Mouse (Mus musculus) megakaryocyte-erythroid progenitor cell, adult 5-6 weeks (primary cell): ENCODE results near the gene Wwtr1. TPM values are rescaled to one million over a fixed set of nuclear protein-coding genes. Genes with fewer than 3 reads are reported as not detected.

ENCODE experiments used
- ATAC-seq: replicated peaks from 2 replicates; pipeline ENCODE4 v1.8.0; 2016; ENCODE audit warnings: mild to moderate bottlenecking, inconsistent platforms; ENCODE audit not compliant: severe bottlenecking, poor library complexity, low FRiP score, low TSS enrichment
- total RNA-seq, 2 experiments: library from RNA; stranded (forward) in 1 of 2; stranded (reverse) in 1 of 2; fragments of 200-1000, 215-1000 nt in 1 of 2; fragments of >200 nt in 1 of 2; fragmentation: Nextera tagmentation in 1 of 2; gene quantifications; 2 replicates each; pipeline ENCODE4 v1.2.3; 2014 to 2017

The Wwtr1 gene
- total RNA-seq (2014; fragmentation: Nextera tagmentation): not detected in 2 replicates
- not detected in 2 replicates for total RNA-seq (2017)

DNA sequence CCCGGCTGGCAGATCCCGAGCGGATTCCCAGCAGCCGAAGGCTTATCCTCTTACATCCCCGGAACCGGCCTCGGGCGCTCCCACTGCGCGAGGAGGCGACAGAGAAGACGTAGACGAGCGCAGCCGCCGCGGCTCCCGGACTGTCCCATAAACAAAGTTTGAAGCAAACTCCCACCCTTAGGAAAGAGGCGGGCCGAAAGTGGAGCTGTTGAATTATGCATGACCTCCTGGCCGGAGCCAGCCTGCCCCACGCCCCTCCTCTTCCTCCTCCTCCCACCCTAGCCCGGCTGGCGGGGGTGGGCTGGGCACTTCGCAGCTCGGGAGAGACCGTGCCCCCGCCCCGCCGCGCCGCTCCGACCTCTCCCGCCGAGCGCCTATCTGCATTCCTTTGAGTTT lies at the start of gene Wwtr1:
Gene Wwtr1 (minus strand): TSS at position 251 of the 396 bp plus-strand sequence.
- ATAC-seq: peak; percentile 37; the same call in 1 of the 2 replicates

- no peak for ATAC-seq
Observed at GRCm38 (mm10) chr3:57619718-57620117, 44.0 kb upstream of the Wwtr1 start.

DNA sequence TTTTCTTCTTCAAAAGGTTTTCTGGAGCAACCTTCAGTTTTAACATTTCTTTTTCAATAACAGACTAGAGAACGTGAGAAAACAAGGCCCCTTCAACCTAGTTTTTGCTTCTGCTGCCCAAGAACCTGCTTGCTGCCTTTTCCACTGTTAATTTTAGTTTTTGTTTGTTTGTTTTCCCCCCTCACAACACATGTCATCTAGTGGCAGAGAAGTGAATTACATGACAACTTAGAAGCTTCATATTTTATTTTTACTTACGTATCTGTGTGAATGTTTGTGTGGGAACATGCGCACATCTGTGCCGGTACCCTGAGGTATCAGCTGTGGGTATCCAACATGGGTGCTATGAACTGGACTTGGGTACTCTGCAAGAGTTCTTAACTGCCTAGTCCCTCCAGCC lies 39.9 kb upstream of the Wwtr1 start:
- ATAC-seq: no peak

GRCm38 (mm10) chr3:57612430-57612997 lies 36.8 kb upstream of the Wwtr1 start:
- no peak for ATAC-seq

GRCm38 (mm10) chr3:57611776-57612175 lies 36.1 kb upstream of the Wwtr1 start:
- ATAC-seq: no peak

DNA sequence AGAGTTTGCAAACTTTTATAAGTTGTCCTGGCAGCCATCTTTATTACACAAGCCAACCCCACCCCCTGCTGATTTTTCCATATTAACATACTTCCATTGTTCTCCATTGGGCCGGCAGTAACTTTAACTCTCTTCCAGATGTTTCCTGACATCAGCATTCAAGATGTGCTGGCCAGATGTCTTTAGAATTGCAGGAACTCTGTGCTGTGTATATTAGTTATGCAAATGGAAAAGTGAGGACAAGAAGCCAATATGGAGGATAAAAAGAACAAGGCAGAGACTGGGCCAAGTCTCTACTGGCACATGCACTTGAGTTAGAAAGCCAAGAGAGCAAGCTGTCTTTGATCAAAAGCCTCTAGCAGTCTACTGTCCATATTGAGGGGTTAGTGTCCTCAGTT lies 28.9 kb upstream of the Wwtr1 start:
- no peak for ATAC-seq

DNA sequence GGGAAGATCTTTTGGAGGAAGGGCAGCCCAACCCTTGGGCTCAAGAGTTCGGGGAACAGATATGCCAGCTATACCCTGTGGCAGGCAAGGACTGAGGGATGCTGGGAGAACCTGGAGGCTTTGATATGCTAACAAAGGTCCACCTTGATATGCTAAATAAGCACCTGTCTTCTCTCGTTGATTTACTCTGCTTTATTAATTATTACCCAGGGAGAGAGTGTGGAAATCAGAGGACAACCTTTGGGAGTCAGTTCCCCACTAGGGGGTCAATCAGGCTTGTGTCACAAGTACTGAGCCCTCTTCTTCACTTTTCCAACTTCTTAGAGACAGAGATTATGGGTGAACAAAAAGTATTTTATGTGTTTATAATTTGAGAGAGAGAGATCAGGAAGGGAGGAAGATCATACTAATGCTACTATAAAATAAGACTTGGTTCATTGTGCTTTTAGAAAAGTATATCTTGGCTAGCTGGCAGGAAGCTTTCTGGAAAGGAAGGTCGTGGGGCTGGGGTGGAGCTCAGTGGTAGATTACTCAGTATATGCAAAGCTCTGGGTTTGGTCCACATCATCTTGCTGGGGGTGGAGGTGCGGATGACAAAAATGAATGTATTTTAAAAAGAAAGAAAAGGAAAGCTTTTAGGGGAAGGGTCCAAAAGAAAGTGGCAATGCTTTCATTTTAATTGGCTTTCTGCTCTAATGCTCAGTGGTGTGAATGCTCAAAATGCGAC lies 28.3 kb upstream of the Wwtr1 start:
- no peak for ATAC-seq

- ATAC-seq: no peak
Observed at GRCm38 (mm10) chr3:57602610-57603009, 26.9 kb upstream of the Wwtr1 start.

DNA sequence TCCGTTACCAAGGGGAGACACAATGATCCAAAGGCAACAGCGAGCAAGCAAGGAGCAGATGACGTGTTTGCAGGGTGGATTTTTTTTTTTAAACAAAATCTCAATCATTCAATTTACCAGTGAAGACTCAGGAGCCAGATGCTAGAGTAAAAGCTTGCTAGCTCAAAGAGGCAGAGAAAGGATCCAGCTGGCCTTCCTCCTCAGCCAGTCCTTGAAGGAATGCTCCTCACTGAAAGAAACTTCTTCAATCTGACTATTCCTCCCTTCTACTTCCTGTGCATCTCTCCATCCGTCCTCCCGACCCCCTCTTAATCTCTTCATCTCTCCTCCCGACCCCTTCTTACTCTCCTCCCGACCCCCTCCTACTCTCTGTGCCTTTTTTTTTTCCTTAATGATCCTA lies 20.9 kb upstream of the Wwtr1 start:
- no peak for ATAC-seq

- ATAC-seq: no peak
Observed at GRCm38 (mm10) chr3:57595506-57595905, 19.8 kb upstream of the Wwtr1 start.

- no peak for ATAC-seq
Observed at GRCm38 (mm10) chr3:57585967-57586366, 10.3 kb upstream of the Wwtr1 start.

- no peak for ATAC-seq
Observed at GRCm38 (mm10) chr3:57583533-57583932, 7.8 kb upstream of the Wwtr1 start.

GRCm38 (mm10) chr3:57580426-57581195 lies 4.9 kb upstream of the Wwtr1 start:
- no peak for ATAC-seq

DNA sequence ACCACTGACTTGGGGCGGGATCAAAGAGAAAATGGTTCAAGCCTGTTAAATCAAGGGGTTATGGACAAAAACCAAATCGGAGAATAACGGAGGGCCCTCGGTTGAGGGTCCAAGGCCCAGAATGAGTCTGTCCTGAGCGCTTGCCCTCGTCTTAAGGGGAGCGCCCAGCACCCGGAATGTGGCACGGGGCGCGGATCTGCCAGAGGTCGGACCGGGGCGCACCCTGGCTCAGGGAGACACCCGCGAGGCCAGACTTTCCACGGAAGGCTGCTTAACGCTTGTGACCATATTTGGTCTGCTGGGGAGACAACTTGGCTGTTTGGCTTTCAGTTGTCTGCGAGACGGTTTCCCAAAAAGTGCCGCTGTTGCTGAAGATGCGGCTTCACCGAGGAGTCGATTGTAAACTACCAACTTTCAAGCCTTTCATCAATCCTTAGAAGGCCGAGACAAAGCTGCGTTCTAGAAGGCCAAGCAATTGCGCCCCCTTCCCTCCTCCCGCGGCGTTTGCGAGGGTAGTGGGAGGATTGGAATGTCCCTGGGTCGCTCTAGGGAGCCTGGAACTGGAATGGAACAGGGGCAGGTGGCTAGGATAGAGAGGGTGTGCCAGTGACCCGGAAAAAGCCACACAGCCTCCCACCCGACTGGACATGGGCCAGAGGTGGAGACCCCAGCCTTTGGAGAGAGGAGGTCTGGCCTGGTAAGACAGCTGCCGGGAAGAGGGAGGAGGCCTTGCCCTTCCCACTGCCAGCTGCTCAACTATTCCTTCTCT lies 530 bp upstream of the Wwtr1 start:
- no peak for ATAC-seq

DNA sequence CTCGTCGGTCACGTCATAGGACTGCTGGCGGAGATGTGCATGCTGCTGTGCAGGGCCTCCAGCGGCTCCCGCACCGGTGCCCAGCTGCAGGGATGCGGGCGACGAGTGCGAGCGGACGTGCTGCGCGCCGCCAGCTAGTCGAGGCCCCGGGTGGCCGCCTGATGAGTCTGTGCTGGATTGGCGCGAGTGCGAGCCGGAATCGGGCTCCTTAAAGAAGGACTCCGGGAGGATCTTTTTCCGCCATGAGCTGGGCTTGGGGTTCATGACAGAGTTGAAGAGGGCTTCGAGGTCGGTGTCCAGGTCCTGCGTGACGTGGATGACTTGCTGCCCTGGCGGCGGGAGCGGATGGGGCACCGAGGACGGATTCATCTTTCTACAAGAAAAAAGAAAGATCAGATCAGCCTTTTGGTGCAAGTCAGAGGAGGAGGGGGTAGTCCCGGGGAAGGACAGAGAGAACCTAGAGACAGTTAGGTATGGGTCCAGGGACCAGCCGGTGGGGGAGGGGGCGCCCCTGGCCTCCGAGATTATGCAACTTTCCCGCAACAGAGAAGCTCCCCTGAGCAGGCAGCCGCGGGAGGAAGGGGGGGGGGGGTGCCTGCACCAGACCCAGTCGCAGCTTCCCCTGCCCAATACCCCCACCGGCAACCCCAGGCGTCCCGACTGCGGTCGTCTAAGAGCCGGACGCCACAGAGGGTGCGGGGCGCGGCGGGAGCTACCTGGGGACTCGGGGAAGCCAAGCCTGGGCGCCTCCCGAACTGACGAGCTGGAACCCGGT lies 638 bp downstream of the Wwtr1 start:
- ATAC-seq: 0 out of 2 replicates have a peak, but pooled peaks have one; percentile 18

DNA sequence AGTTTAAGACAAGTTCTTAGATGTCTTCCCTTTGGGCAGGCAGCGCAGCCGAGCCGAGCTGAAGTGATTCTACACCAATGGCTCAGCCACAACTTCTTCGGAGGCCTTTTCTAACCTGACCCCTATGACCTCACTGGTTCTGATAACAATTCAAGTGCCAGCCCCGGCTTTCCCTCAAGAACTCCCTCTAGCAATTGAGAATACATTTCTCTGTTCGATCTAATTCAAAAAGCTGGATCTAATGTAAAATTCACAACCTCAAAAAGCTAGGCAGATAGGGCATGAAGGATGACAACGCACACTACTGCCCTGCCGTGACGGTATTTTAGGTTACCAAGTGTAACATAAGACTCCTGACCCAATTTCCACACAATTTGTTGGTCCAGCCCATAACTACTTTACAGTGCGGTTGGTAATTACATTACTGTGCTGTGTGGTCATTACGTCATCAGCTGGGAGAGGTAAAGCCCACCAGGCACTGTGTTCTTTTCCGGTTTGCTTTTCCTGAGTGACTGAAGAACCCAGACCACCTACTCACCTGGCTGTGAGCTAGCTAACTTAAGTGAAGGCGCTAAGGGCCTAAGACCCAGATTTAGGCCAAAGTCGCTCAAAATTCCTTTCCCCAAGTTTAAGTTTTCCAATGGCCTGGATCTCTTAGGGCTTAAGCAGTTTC lies 1.7 kb downstream of the Wwtr1 start:
- no peak for ATAC-seq

DNA sequence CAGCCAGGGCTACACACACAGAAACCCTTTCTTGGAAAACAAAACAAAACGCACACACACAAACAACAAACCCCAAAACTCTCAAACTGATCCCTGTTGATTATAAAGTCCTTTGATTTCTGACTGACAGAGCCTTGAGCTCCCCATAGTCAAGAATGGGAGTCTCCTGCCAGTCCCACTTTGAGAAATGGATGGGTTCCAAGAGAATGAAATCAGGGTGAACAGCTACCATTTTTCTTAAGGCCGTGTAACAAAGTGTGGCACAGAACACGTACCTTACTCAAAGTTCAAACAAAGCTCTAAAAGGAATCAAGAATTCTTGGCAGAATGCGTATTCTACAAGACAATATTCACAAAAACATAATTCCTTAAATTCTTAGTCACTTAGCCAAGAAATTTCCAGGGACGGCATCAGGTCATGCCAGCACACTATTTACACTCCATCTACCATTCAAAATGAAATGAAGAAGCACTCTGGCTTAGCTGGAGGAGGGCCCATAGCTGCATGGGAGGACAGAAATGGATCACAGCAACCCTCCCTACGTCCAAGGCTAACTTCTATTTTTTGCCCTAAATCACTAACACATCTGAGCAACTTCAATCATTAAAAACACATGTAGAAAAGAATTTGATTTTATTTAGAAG lies 3.3 kb downstream of the Wwtr1 start:
- ATAC-seq: no peak

DNA sequence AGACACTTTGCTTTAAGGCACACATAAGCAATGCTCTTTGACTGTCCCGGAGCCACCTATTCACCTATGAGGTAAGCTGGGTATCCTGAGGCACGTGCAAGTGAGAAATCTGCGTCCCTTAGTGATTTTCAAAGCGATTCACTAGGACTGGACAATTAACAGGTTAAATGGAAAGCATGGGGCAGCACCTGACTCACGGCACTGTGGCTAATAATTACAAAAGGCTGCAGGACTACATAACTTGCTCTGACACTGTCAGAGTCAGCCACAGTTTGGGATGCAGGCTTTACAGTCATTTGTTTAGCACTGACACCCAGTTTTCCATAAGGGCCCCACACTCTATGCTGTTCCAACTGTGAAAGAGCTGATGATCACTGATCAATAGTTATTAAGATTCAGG lies 9.1 kb downstream of the Wwtr1 start:
- no peak for ATAC-seq
